Mouse (Mus musculus) embryo, embryonic 10 days (tissue): ENCODE data around the gene Adamts14.
A peak's percentile ranks its signal among the peaks of the same experiment; 100 is the strongest.

ENCODE experiments used
- DNase-seq: peaks from one replicate; pipeline ENCODE4 v3.0.0-alpha.2; 2015; ENCODE audit warnings: low spot score

Adamts14 gene

DNA sequence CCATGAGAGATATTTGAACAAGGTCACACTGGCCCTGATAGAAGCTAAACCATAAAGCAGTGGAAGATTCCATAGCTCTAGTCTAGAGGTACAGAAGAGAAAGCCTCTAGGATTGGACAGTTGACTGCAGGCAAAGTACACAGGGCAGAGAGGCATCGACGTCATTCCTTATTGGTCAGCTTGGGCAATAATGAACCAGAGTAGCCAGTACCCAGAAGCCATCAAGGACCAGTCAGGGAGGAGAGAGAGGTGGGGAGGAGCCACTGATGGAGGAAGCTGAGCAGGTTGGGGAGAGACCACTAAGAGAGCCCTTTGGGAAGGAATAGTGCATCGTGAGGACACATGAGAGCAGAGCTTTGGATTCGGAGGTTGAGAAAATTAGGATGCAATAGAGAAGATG is 95.5 kb downstream of the Adamts14 start:
- no peak for DNase-seq

DNA sequence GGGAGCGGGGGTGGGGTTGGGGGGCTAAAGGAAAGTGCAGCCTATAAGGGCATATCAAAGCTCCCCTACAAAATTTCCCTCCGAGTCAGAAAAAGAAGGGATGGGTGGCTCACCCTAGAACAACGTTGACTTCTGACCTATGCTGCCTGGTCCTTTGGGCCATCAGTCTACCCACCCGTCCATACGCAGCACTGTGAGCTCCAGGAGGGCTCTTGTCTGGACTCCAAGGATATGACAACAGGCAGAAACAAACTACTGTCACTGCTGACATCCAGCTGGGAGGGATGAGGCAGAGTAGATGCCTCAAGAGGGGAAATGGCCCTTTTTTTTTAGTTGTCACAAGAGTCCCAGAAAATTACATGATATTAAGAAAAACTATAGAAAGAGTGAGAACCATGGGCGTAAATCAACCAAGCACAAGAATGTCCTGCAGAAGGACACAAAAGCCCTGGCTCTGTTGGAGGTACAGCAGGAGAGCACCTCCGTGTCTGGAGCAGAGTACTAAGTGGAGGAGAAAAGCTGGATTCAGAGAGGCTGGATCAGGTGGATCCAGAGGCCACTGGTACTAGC is 96.9 kb downstream of the Adamts14 start:
- no peak for DNase-seq

DNA sequence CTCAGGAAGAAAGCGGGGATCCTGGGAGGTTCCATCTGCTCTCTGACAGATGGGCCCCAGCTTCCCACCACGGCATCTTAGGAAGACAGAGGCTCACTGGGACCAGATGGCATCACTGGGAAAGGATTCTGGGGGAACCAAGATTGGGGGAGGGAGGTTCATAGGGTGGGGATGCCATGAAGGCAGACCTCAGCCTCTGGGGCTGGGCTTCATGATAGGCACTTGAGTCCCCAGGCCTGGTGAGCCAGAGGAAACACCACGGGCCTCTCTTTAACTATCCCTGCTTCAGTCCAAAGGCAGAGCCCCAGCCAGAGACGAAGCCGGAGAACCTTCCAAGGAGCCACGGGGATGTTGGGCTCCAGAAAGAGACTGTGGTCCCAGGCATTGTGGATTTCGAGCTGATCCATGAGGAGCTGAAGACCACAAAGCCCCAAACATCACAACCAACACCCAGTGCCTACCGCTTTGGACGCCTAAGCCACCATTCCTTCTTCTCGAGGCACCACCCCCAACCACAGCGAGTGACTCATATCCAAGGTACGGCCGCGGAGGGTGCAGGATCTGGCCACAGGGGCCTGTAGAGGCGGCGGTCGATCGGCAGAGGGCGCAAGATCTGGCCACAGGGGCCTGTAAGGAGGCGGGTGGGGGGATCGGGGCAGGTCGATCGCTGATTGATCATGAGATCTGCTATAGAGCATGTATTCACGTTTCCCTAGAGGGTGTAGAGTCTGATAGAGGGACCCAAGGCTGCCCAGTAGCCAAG is 97.6 kb downstream of the Adamts14 start:
- DNase-seq: peak; percentile 70

DNA sequence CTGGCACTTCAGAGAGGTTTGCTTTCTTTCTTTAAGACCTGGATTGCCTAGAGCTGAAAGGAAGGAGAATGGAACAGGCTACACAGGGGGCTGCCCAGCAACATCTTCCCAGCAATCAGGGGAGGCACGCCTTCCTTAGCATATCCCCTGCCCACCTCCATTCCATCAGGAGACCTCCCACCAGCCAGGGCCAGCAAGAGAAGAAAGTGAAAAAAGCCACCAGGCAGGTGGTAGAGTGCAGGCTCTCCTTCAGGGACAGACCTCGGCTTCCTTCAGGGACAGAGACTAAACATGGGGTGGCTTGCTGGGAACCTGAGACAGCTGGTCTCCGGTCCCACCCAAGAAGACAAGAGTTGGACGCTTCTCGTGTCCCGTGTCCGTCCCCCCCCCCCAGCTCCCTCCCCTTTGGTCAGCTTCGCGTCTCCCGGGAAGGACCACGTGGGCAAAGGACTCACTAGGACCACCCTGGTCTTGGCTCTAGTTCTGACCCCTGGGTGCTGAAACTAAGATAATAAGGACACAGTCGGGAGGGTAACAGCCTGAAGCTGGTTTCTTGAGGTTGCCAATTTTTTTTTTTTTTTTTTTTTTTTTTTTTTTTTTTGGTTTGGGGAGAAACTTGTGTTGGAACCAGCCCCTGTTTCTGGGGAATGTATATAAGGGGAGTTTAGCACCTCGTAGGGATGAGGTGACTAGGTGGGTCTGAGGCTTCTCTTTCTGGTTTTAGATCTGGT is 98.4 kb downstream of the Adamts14 start:
- no peak for DNase-seq

- no peak for DNase-seq
Observed at GRCm38 (mm10) chr10:61172496-61172895, 100.7 kb downstream of the Adamts14 start.

DNA sequence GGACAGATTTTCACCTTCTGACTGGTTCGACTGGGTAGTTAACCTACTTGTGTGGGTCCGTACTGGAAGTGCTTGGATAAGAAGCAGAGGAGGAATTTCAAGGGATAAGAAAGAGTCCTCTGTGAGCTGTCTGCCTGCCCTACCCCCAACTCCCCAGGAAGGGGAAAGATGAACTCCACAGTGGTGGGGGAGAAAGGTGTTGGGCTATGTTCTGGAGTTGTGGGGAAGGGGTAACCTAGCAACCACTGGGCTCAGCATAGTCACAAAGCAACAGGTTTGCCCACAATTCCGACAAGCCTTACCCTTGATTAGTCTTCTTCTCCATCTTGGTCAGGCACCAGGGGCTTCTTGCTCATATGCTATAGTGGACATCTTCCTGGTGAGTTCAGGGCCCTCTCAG is 101.6 kb downstream of the Adamts14 start, which contains the start of gene Tbata:
Gene Tbata, plus strand, starts transcription at position 301 of the 400 bp plus-strand sequence.
- DNase-seq: no peak

DNA sequence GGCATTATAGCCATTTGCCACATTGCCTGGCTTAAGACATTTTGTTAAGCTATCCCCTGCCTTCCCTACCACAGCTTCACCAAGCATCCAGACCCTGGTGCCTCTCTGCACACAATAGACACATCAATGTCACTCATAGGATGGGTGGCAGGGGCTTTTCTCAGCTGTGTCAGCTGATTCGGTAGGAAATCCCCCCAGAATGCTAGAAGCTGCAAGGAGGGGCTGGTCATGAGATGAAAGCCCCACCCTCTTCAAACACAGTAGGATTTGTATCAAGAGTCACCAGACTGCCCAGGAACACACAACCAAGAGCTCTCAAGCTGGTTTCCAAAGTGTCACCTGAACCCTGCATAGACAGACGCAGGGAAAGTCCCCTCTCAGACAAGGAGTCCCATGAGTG is 104.8 kb downstream of the Adamts14 start:
- DNase-seq: no peak

DNA sequence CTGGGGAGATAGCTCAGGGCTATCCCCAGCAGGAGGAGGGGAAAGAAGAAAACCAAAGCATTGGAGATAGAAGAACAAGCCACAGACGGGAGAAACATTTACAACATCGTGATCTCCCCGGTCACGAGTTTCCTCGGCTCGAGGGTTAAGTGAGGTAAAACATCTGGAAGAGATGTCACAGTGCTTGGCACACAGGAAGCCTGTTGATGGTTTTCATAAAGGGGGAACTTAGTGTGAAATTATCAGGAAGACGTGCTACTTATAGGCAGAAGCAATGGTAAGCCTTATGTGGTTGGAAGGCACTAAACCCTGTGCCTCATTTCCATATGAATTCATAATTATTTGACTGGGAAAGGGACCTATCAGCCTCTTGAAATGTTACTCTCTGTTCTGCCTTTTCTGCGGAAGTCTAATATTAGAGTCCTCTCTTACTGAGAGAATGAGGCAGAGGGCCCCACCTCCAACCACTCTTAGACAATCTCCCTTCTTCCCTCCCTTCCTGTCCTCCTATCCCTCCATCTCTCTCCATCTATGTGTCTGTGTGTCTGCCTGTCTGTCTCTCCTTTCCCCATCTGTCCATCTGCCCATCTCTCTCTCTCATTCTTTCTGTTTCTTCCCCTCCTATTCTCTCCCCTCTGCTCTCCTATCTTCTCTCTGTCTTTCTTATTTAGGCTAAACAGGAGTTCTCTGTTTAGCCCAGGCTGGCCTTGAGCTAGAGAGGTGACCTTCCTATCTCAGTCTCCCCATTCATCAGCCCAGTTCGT is 105.7 kb downstream of the Adamts14 start:
- no peak for DNase-seq

GRCm38 (mm10) chr10:61162366-61162765 is 110.9 kb downstream of the Adamts14 start:
- no peak for DNase-seq

DNA sequence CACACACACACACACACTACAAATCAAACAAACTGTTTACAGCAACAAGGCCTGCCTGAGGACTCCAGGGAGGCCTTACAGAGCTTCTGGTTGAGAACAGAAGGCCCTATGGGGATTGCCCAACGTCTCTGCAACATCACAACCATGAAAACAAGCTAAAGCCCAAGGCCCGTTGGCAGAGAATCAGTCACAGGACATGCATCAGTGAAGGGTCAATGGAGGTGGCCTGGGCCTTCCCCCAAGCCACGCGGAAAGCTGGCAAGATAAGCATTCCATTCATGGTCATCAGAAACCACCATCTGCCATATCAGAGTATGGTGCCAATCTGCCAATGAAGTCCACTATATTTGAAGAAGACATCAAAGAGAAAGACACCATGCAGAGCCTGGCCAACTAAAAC is 112.6 kb downstream of the Adamts14 start:
- DNase-seq: no peak

- no peak for DNase-seq
Observed at GRCm38 (mm10) chr10:61160089-61160488, 113.1 kb downstream of the Adamts14 start.

- DNase-seq: no peak
Observed at GRCm38 (mm10) chr10:61158594-61158993, 114.6 kb downstream of the Adamts14 start.

DNA sequence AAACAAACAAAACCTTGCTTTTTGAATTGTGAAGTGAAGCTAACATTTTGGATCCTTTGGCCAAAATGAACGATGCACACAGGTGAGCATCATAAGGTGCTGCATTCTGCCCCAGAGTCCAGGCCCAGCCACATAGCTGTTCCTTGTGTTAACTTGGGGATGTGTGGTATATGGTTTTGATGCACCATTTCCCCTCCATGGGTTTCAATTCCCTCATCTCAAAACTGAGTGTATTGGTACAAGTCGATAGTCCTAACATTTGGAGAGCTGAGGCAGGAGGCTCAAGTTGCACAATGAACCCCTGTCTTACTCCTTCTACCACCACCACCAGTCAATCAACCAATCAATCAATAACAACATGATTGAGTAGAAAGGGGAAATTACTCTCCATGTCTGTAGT is 116.8 kb downstream of the Adamts14 start:
- no peak for DNase-seq

DNA sequence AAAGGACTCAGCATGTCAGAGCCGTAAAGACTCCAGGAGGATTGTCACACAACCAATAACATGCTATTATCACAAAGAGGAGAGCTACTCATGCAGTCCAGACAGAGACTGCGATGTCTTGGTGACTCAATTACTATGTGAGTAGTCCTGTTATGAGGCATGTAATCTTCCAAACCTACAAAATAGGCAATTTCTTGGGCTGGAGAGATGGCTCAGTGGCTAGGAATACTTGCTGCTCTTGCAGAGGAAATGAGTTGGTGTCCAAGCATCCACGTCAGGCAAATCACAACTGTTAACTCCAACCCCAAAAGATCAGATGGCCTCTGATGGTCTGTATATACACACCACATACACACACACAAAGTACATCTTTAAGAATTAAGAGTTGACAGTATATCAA is 117.6 kb downstream of the Adamts14 start:
- no peak for DNase-seq

GRCm38 (mm10) chr10:61152131-61152530 is 121.1 kb downstream of the Adamts14 start:
- no peak for DNase-seq

DNA sequence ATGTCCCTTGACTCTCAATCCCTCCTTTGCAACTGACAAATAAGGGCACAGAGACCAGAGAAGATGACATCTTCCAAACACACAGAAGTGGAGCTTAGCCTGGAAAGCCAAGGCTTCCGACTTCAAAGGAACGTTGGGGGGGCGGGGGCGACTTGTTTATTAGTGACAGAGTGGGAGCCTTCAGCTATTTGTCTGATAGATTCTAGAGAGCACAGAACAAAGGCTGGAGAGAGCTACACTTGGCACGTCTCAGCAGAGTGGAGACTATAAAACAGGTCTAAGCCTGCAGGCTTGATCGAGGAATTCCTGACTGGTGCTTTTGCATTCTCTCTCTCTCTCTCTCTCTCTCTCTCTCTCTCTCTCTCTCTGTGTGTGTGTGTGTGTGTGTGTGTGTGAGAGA is 122.6 kb downstream of the Adamts14 start:
- peak; percentile 23 for DNase-seq

DNA sequence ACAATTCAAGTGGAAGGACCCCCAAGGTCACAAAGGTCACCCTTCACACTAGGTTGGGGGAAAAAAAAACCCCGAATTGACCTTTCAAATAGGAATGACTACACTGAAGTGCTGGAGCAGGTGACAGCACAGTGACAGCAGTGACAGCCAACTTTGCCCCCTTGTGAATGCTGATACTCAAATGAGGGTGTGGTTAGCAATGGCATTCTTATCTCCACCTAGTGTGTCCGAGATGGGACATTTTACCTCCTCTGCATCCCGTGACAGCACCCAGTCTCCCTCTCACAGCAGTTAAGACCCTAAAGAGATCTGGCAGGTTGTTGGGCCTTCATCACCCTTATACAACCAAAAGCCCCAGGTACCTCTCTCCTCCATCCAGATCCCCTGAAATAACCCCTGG is 123.8 kb downstream of the Adamts14 start:
- DNase-seq: no peak

- DNase-seq: peak; percentile 88
Observed at GRCm38 (mm10) chr10:61147157-61148040, 125.8 kb downstream of the Adamts14 start, which contains the start of gene Sgpl1. Sgpl1 (minus strand) TSS chr10:61147703.
